Mouse (Mus musculus) hindbrain, embryonic 12.5 days (tissue): ENCODE results near the gene Gpd1l. TPM values are rescaled to one million over a fixed set of nuclear protein-coding genes. Genes with fewer than 3 reads are reported as not detected.
A peak's percentile ranks its signal among the peaks of the same experiment; 100 is the strongest.
"Not testable (repeated sequence)": the region's sequence is repeated elsewhere in the genome, so short reads cannot be mapped to it uniquely, and the experiment has no call there.

Experiments
- ATAC-seq: fragments of 200-750 bp; cut with Nextera tagmentation; 2 replicates; pipeline ENCODE4 v1.8.0; 2017; ENCODE audit warnings: moderate TSS enrichment; ENCODE audit not compliant: low FRiP score
- H3K27ac ChIP-seq: fragments of 300-500 bp; sonication (generic); 2 replicates; pipeline ENCODE4 v1.5.1; 2016; ENCODE audit warnings: mild to moderate bottlenecking
- H3K27me3 ChIP-seq: fragments of 300-500 bp; sonication (generic); 2 replicates; pipeline ENCODE4 v1.6.1; 2016; ENCODE audit warnings: mild to moderate bottlenecking
- H3K36me3 ChIP-seq: fragments of 300-500 bp; sonication (generic); 2 replicates; pipeline ENCODE4 v1.6.1; 2016; ENCODE audit warnings: mild to moderate bottlenecking
- H3K4me1 ChIP-seq: fragments of 300-500 bp; sonication (generic); 2 replicates; pipeline ENCODE4 v1.6.1; 2016
- H3K4me2 ChIP-seq: fragments of 300-500 bp; sonication (generic); replicated peaks from 2 replicates; pipeline ENCODE4 v1.6.1; 2016; ENCODE audit warnings: mild to moderate bottlenecking
- H3K4me3 ChIP-seq: fragments of 300-500 bp; sonication (generic); 2 replicates; pipeline ENCODE4 v1.5.1; 2016; ENCODE audit warnings: mild to moderate bottlenecking
- H3K9ac ChIP-seq: fragments of 300-500 bp; sonication (generic); 2 replicates; pipeline ENCODE4 v1.6.1; 2016; ENCODE audit warnings: mild to moderate bottlenecking, moderate library complexity
- H3K9me3 ChIP-seq: fragments of 300-500 bp; sonication (generic); replicated peaks from 2 replicates; pipeline ENCODE4 v1.6.1; 2016; ENCODE audit warnings: mild to moderate bottlenecking
- WGBS: fragments of 180-500 bp; shearing (Covaris S2); methylation state at CpG from one replicate; pipeline ENCODE4 v1.1.7; 2016; 5-methylcytosine and 5-hydroxymethylcytosine counted together
- polyA plus RNA-seq: library from polyadenylated mRNA; unstranded; fragments of >200 nt; fragmentation: Nextera tagmentation; extraction: Ambion mirVana; gene quantifications from 2 replicates; pipeline ENCODE4 v1.2.1, GENCODE M21; 2016

The Gpd1l gene
- polyA plus RNA-seq: 16.3 and 17.2 TPM in 2 replicates

GRCm38 (mm10) chr9:114933723-114934171, at the start of gene Gpd1l:
Gpd1l (minus strand) TSS chr9:114933987.
- H3K9ac ChIP-seq: peak within 1 kb of the TSS; percentile 69
- peak within 1 kb of the TSS; percentile 77 for H3K4me2 ChIP-seq
- peak within 1 kb of the TSS; percentile 50; the same call in 1 of the 2 replicates for H3K27ac ChIP-seq
- no peaks in the 10 kb centered on the region for H3K9me3 ChIP-seq
- ATAC-seq: peak; percentile 98
- H3K4me1 ChIP-seq: peaks cover 10% of the 10 kb centered on the region
- under 1% methylated on average over 30 of the region's 30 CpGs for WGBS
- no peaks in the 10 kb centered on the region for H3K27me3 ChIP-seq
- H3K36me3 ChIP-seq: no peaks in the 10 kb centered on the region
- H3K4me3 ChIP-seq: peak within 1 kb of the TSS; percentile 65

GRCm38 (mm10) chr9:114982689-114983360, 49.0 kb upstream of the Gpd1l start, which contains the start of gene Rps27rt:
Rps27rt (minus strand) TSS chr9:114982739.
- ATAC-seq: no peak
- H3K4me2 ChIP-seq: no peak within 1 kb of the TSS
- 88% methylated on average over 16 of the region's 16 CpGs for WGBS
- H3K9me3 ChIP-seq: no peaks in the 10 kb centered on the region
- H3K36me3 ChIP-seq: no peaks in the 10 kb centered on the region
- peaks cover 11% of the 10 kb centered on the region for H3K4me1 ChIP-seq
- no peak within 1 kb of the TSS for H3K27ac ChIP-seq
- H3K4me3 ChIP-seq: no peak within 1 kb of the TSS
- H3K27me3 ChIP-seq: peaks cover 15% of the 10 kb centered on the region
- H3K9ac ChIP-seq: no peak within 1 kb of the TSS

GRCm38 (mm10) chr9:114979969-114980368, 46.2 kb upstream of the Gpd1l start:
- 78% methylated on average over 6 of the region's 6 CpGs for WGBS
- Histone ChIP-seq H3K27me3 (peaks cover 31% of the 10 kb centered on the region), H3K9me3 (no peaks in the 10 kb centered on the region), H3K36me3 (no peaks in the 10 kb centered on the region), H3K27ac (no peak overlapping the region), H3K4me1 (peaks cover 15% of the 10 kb centered on the region), H3K4me3 (no peak overlapping the region), H3K4me2 (peak overlapping the region; percentile 91; the same call in 1 of the 2 replicates), H3K9ac (no peak overlapping the region)
- ATAC-seq: no peak

- peak; percentile 90 for ATAC-seq
- under 1% methylated on average over 53 of the region's 86 CpGs for WGBS
- H3K27me3 ChIP-seq: peaks cover 31% of the 10 kb centered on the region
Measured at GRCm38 (mm10) chr9:114978281-114979111, 44.7 kb upstream of the Gpd1l start, which contains the start of gene Osbpl10. Osbpl10 (plus strand) TSS chr9:114978569.

GRCm38 (mm10) chr9:114977461-114978280, 43.9 kb upstream of the Gpd1l start:
- H3K27ac ChIP-seq: peak overlapping the region; percentile 86
- 9% methylated on average over 31 of the region's 31 CpGs for WGBS
- ATAC-seq: no peak; the same call in 1 of the 2 replicates
- no peaks in the 10 kb centered on the region for H3K36me3 ChIP-seq
- H3K4me2 ChIP-seq: peak overlapping the region; percentile 91
- H3K4me1 ChIP-seq: peaks cover 15% of the 10 kb centered on the region
- H3K9me3 ChIP-seq: no peaks in the 10 kb centered on the region
- peak overlapping the region; percentile 79 for H3K4me3 ChIP-seq
- H3K9ac ChIP-seq: peak overlapping the region; percentile 89
- H3K27me3 ChIP-seq: peaks cover 31% of the 10 kb centered on the region

More at GRCm38 (mm10) chr9:114978281-114979111, 44.7 kb upstream of the Gpd1l start, which contains the start of gene Osbpl10:
- Histone ChIP-seq H3K9ac (peak within 1 kb of the TSS; percentile 89), H3K27ac (peak within 1 kb of the TSS; percentile 86), H3K4me2 (peak within 1 kb of the TSS; percentile 91), H3K4me1 (peaks cover 15% of the 10 kb centered on the region), H3K4me3 (peak within 1 kb of the TSS; percentile 79), H3K36me3 (no peaks in the 10 kb centered on the region), H3K9me3 (no peaks in the 10 kb centered on the region)

- not testable (repeated sequence) for H3K36me3 ChIP-seq, H3K9ac ChIP-seq, H3K4me3 ChIP-seq, H3K27me3 ChIP-seq, H3K27ac ChIP-seq, H3K4me1 ChIP-seq, H3K9me3 ChIP-seq, H3K4me2 ChIP-seq, ATAC-seq
- WGBS: 85% methylated on average over 7 of the region's 7 CpGs
Measured at GRCm38 (mm10) chr9:114966286-114966685, 32.5 kb upstream of the Gpd1l start.

- Histone ChIP-seq H3K27me3 (no peaks in the 10 kb centered on the region), H3K4me3 (no peak overlapping the region), H3K27ac (no peak overlapping the region), H3K9ac (no peak overlapping the region), H3K9me3 (no peaks in the 10 kb centered on the region; the same call in 1 of the 2 replicates), H3K4me2 (no peak overlapping the region), H3K4me1 (no peaks in the 10 kb centered on the region), H3K36me3 (no peaks in the 10 kb centered on the region)
- no peak for ATAC-seq
- 63% methylated on average over 3 of the region's 3 CpGs for WGBS
Measured at GRCm38 (mm10) chr9:114964093-114964492, 30.3 kb upstream of the Gpd1l start.

- H3K4me2 ChIP-seq: no peak overlapping the region
- WGBS: 87% methylated on average over 6 of the region's 6 CpGs
- H3K4me3 ChIP-seq: no peak overlapping the region
- H3K4me1 ChIP-seq: no peaks in the 10 kb centered on the region
- no peak overlapping the region for H3K9ac ChIP-seq
- H3K27me3 ChIP-seq: no peaks in the 10 kb centered on the region
- no peaks in the 10 kb centered on the region; the same call in 1 of the 2 replicates for H3K9me3 ChIP-seq
- ATAC-seq: no peak
- H3K36me3 ChIP-seq: no peaks in the 10 kb centered on the region
- no peak overlapping the region for H3K27ac ChIP-seq
Measured at GRCm38 (mm10) chr9:114960844-114961243, 27.1 kb upstream of the Gpd1l start.

GRCm38 (mm10) chr9:114960043-114960789, 26.4 kb upstream of the Gpd1l start:
- no peak overlapping the region for H3K9ac ChIP-seq
- no peak for ATAC-seq
- H3K4me2 ChIP-seq: no peak overlapping the region
- no peak overlapping the region for H3K27ac ChIP-seq
- no peak overlapping the region for H3K4me3 ChIP-seq
- no peaks in the 10 kb centered on the region; the same call in 1 of the 2 replicates for H3K9me3 ChIP-seq
- H3K27me3 ChIP-seq: no peaks in the 10 kb centered on the region
- WGBS: 81% methylated on average over 4 of the region's 4 CpGs
- H3K36me3 ChIP-seq: no peaks in the 10 kb centered on the region
- no peaks in the 10 kb centered on the region for H3K4me1 ChIP-seq

GRCm38 (mm10) chr9:114956945-114957344, 23.2 kb upstream of the Gpd1l start:
- Histone ChIP-seq H3K27ac (no peak overlapping the region), H3K4me2 (no peak overlapping the region), H3K9ac (no peak overlapping the region), H3K4me1 (no peaks in the 10 kb centered on the region), H3K9me3 (no peaks in the 10 kb centered on the region), H3K4me3 (no peak overlapping the region), H3K27me3 (no peaks in the 10 kb centered on the region), H3K36me3 (no peaks in the 10 kb centered on the region)
- 43% methylated on average over 5 of the region's 5 CpGs for WGBS
- 0 out of 2 replicates have a peak, but pooled peaks have one; percentile 54 for ATAC-seq

GRCm38 (mm10) chr9:114955340-114955739, 21.6 kb upstream of the Gpd1l start:
- ATAC-seq: no peak
- Histone ChIP-seq H3K9ac (no peak overlapping the region), H3K27ac (no peak overlapping the region), H3K4me3 (no peak overlapping the region), H3K4me1 (no peaks in the 10 kb centered on the region), H3K36me3 (no peaks in the 10 kb centered on the region), H3K27me3 (no peaks in the 10 kb centered on the region), H3K9me3 (no peaks in the 10 kb centered on the region), H3K4me2 (no peak overlapping the region)
- WGBS: 93% methylated on average over 11 of the region's 11 CpGs
